Mouse (Mus musculus): ENCODE measurements around the gene Rbmx2. TPM values are rescaled to one million over a fixed set of nuclear protein-coding genes. Genes with fewer than 3 reads are reported as not detected.

Gene Rbmx2
- total RNA-seq (2021) = 1 to 10 TPM; 4.6 to 6.0 TPM

DNA sequence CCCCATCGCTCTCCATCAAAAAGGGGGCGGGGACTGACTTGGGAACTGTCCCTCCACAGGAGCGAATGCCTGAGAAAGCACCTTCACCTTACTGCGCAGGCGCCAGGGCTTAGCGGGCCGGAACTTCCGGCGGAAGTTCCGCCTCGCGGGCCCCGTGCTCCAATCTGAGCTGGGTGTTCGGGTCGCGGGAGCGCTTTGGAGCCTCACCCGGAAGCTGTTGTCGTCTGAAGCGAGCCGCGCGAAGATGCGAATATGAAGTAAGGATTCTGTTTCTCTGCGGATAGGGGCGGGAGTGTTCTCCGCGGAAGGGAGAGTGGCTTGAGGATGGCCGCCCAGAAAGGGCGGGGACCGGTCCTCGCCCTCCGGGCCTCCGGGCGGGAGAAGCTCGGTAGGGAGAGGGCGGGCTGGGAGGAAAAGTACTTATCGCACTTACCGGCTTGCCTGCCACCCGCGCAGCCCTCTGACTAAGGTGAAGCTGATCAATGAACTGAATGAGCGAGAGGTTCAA, at the start of gene Rbmx2:
Gene Rbmx2 (plus strand): TSS at position 141 of the 508 bp plus-strand sequence.
- DNase-seq = peak; percentile 85 to 88

- no peak for DNase-seq
These were observed 28.0 kb upstream of the Rbmx2 start for GRCm38 (mm10) chrX:48666807-48667206.

DNA sequence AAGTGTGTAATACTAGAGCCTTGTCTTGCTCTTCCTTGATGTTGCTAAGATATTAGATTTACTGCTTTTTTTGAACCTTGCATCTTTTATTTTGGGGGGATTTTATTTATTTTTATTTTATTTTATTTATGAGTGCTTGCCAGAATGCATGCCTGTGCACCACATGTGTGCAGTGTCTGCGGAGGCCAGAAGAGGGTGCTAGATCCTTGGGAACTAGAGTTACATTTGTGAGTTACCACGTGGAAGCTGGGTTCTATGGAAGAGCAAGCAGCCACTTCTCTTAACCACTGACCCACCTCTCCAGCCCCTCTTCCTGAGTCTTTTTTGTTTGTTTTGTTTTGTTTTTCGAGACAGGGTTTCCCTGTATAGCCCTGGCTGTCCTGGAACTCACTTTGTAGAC, 25.2 kb upstream of the Rbmx2 start:
- DNase-seq = no peak

GRCm38 (mm10) chrX:48671714-48672113, 23.1 kb upstream of the Rbmx2 start:
- DNase-seq = no peak

- no peak for DNase-seq
These were observed 20.6 kb upstream of the Rbmx2 start, which contains the start of gene Gpr119 for GRCm38 (mm10) chrX:48674171-48674570. Gene Gpr119 (minus strand): TSS chrX:48674478.

DNA sequence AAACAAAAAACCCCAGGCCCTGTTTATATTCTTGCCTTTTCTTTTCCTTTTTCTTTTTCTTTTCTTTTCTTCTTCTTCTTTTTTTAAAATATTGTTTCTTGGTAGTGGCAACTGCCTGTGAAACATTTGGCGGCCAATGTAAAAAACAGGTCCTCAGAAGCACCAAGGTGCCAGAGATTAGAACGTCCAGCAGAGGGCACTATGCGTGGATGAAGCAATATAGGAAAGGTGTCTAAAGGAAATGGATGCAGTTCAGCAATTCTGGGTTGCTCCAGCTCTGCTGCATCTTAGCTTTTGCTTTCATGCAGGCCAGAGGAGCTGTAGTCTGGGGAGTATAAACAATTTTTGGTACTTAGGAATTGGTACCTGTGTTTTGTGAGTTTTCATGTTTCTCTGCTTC, 11.4 kb upstream of the Rbmx2 start:
- DNase-seq = no peak

GRCm38 (mm10) chrX:48683857-48684256, 10.9 kb upstream of the Rbmx2 start:
- DNase-seq = no peak

- no peak for DNase-seq
These were observed 344 bp upstream of the Rbmx2 start for GRCm38 (mm10) chrX:48694460-48694859.

DNA sequence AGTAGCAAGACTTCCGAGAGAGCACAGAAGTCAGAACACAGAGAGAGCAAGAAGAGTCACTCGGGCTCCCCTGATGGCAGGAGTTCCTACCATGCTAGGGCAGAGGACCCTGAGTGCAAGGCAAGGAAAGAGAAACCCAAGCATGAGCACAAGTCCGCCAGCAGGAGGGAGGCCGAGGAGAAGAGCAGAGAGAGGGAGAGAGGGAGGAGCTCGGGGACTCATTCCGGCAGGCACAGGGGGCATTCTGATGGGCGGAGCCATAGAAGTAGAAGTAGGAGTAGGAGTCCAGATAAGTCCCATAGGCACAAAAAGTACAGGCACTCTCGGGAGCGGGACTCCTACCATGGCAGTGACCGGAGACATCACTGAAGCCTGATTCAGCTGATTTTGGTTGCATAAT, 14.9 kb downstream of the Rbmx2 start:
- DNase-seq = no peak

DNA sequence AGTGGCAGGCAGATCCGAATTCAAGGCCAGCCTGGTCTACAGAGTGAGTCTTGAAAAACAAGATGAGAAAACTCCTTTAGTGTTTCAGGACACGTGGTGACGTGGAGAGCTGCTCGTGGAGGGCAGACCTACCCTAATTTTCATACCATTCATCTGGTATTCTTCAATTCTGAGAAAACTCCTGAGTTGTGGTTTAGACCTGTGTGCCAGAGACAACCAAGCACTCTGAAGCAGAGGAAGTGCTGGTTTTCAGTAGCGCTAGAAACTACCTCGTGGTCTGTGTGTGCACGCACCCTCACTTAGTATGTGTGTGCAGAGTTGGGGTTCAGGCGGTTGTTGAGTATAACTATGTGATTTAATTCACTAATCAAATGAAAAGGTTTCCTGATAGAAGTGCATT, 18.0 kb downstream of the Rbmx2 start:
- DNase-seq = no peak

DNA sequence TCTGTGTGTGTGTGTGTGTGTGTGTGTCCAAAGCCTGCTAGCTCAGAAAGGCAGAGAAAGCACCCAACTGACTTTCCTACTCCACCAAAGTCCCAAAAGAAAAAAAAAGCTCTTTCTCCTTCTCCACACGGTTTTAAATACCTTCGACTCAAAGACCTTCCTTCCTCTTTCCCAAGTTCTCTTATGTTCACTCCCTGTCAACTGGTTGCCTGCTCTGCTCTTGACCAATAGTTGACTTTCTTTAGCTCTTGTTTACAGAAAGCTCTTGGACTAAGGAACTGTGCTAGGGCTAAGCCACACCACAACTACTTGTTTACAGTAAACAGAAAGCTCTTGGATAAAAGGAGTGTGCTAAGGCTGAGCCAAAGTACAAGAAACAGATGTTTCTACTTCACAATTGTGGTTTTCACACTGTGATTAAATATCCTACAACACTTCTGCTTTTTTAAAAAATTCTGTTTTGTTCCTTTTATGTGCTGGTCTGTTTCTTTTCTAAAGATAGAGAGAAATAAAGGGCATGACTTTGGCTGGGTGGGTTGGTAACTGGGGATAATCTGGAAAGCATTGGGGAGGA, 60.0 kb downstream of the Rbmx2 start:
- DNase-seq = no peak

Other genes with a start within 250 kb of the Rbmx2 start
- under 1 TPM; 0.56 to 0.70 TPM for gene Elf4, start 231.9 kb upstream of the Rbmx2 start, total RNA-seq (2021)
- gene Aifm1, start 181.4 kb upstream of the Rbmx2 start, total RNA-seq (2021) = 10 to 100 TPM; 28.3 to 29.0 TPM
- 10 to 100 TPM; 20.6 to 22.2 TPM for gene Rab33a, start 175.7 kb upstream of the Rbmx2 start, total RNA-seq (2021)
- 10 to 100 TPM; 20.9 to 21.6 TPM for gene Zfp280c, start 100.5 kb upstream of the Rbmx2 start, total RNA-seq (2021)
- 10 to 100 TPM; 55.4 to 58.0 TPM for gene Slc25a14, start 71.6 kb upstream of the Rbmx2 start, total RNA-seq (2021)
- gene Gpr119, start 20.5 kb upstream of the Rbmx2 start, total RNA-seq (2021) = not detected
- not detected for gene Gm595, start 182.7 kb downstream of the Rbmx2 start, total RNA-seq (2021)